Mouse (Mus musculus) monocyte, adult 59 days (primary cell): ENCODE results near the gene Ctns. TPM values are rescaled to one million over a fixed set of nuclear protein-coding genes. Genes with fewer than 3 reads are reported as not detected.

Experiments used
- total RNA-seq, 2 experiments: library from RNA; stranded (reverse); gene quantifications; one replicate each; pipeline ENCODE4 v1.2.4; 2023

The Ctns gene
- 10 to 100 TPM; 31.8 to 33.1 TPM for total RNA-seq

DNA sequence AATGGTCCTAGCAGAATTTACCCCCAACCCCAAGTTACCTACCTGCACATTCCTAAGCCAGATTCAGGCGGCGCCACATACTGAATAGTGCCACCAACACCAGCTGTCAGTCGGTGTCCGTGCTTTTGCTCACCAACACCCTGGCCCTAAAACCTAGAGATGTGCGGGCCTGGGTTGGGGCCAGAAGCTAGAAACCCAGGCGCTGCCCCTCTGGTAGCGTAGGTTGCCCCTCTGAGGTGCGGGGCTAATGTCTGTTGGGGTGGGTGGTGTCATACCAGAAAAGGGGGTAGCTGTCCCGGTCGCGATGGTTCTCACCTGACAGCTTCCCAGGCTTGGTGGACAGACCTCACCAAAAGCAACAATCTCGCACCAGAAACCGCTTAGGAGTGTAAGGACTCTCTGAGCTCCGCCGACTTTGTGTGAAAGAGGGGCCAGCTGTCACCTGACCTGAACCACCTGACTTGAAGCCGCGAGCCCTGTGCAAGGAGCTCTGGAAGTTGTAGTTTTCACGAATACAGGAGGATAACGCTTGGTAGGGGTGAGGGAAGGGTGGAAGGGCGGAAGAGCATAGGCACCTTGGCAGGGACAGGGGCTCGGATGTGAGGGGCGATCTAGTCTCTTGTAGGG lies at the start of gene Ctns:
Ctns (minus strand) TSS at position 440 of the 627 bp plus-strand sequence.

DNA sequence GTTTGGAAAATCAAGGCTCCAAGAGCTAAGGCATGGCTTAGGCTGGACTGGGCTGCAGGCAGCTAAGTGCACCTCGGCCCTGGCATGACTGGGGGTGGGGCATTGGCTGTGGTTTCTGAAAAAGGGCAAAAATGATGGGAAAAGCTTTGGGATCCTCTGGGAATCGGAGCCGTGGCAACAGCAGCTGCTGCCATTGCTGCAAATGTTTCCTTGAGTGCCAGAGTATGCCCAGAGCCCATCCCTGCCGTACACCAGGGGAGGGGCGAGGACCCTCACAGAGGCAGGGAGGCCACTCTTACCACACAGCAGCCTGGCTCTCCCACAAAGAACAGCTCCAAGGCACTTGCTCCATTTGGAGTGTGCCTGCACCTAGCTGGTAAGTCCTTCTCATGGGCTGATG lies 35.1 kb upstream of the Ctns start, which contains the start of gene Trpv1:
Trpv1 (plus strand) TSS at position 301 of the 400 bp plus-strand sequence.

DNA sequence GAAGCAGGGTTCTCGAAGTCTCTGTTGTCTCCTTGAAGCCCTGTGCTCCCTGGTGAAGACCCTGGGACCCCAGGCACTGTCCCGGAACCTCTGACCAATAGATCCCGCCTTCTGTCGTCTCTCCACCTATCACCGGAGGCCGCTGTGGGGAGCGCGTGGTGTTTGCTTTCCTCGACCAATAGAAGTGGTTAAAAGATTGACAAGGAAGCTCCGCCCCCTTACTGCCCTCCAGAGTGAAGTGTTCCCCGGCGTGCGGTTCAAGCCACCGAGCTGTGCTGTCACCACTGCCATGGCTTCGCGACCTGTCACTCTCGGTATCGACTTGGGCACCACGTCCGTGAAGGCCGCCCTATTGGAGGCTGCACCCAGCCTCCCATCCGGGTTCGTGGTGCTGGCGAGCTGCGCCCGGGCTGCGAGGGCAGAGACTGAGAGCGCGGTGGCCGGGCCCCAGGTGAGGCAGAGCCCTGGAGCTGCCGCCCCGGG lies 429 bp upstream of the Ctns start, which contains the start of gene Shpk:
Shpk (plus strand) TSS at position 231 of the 483 bp plus-strand sequence.

DNA sequence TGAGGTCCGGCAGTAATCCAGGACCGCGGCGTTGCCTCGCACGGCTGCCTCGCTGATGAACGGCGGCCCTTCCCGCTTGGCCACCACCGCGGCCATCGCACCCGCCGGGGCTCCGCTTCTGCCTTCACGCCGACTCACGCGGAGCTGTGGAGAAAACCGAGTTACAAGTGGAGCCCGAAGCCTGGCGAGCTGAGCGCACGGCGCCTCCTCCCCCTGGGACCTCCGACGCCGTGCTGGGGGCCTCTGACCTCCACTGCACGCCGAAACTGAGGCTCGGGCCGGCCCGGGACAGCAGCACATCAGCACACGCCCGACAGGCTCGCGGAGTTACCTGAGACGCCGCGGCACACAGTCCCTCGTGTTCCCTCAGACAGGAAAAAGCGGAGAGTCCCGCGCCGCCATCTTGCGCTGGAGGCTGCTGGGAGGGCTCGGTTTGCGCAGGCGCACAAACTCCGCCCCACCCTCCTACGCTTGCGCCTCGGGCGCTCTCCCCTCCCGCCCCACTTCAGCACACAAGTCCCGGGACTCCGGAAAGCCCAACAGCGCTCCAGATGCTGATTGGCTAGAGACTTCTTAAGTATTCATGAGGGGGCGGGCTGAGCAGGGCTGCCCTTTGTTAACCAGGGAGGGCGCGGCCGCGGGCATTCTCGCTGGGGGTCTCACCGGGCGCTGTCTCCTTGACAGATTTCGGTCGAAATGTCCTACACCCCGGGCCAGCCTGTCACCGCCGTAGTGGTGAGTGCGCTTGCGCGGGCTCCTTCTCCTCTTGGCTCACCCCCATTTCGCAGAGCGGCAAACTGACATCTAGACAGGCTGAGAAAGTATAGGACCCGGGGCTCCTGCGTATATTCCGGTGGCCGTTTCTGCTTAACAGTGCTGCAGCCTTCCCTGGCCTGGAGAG lies 22.0 kb downstream of the Ctns start, which contains the start of the genes Emc6 and Tax1bp3:
Emc6 (minus strand) TSS at position 430 of the 901 bp plus-strand sequence.
Tax1bp3 (plus strand) TSS at position 476 of the 901 bp plus-strand sequence.

DNA sequence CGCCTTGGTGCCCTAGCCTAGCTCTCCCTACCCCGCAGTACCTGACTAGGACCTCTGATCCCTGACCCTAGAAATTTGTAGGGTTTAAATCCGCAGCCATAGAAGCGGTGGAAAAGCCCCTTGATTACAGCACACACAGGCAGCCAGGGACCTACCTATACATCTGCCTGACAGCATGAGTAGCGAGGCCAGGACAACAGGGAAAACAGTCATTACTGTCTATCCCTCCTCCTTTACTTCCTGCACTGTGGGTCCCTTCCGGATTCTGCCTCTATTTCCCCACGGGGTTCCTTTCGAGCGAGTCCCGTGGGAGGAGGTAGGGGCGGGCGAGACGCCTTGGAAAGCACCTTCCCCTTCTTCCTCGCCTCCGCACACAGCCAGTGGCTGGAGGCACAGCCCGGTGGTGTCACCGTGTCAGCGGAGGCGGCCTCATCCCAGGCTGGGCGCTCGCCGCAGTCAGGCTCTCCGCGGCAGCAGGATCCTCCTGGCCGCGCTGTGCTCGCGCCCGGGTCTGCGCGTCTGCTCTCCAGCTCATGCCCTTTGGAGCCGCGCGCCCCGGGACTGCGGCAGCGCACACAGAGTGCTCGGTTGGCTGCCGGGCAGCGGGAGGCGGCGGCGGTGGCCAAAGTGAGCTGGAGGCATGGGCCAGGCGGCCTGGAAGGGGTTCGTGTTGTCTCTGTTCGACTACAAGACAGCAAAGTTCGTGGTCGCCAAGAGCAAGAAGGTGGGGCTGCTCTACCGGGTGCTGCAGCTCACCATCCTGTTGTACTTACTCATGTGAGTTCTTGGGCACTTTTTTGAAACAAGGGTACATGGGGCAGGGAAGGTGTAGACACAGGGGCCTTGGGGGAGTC lies 38.7 kb downstream of the Ctns start, which contains the start of gene P2rx5:
P2rx5 (plus strand) TSS at position 465 of the 854 bp plus-strand sequence.

DNA sequence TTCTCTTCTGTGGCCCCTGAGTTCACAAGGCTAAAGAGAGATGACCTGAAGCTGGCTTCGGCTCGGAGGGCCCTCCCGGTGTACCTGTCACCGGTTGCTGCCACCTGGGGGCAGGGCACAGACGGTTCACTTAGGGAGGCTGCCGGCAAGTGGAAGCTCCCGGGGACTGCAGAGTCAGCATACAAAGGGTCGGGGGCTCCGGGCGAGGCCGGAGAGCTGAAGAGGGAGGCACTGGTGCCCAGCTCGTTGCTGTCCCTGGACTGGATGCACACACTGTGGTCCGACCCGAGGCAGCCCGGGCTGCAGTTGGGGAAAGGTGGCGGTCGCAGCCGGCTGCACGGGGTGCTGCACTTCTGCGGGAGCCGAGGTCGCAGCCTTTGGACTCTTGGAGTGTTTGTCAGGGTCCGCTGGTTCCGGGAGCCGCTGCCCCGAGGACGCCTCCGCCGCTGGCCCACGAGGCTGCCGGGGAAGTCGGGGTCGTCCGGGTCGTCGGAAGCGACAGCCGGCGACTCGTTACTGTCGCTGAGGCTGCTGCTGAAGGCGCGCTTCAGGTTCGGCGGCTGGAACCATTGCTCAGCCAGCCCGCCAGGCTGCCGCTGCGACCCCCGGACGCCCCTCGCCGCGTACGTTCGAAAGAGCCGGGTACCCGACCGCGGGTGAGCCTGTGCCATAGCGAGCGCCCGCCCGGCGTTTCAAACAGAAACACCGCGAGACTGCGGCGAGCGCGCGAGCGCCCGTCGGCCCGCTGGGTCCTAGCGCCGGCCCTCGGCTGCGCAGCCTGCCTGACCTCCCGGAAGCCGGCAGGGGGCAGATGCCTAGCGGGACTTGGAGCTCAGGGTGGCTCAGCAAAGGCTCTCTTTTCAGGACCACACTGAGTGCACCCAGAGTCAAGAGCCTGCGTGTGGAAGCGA lies 61.0 kb downstream of the Ctns start, which contains the start of gene Haspin:
Haspin (minus strand) TSS at position 704 of the 911 bp plus-strand sequence.

Other genes with a start within 250 kb of the Ctns start
- gene Atp2a3, start 237.9 kb downstream of the Ctns start, total RNA-seq, result 10 to 100 TPM; 90.0 to 95.4 TPM
- 1 to 10 TPM; 3.9 to 4.3 TPM for gene P2rx1, start 199.9 kb downstream of the Ctns start, total RNA-seq
- 1 to 10 TPM; 1.2 to 2.8 TPM for gene Camkk1, start 180.0 kb downstream of the Ctns start, total RNA-seq
- 10 to 100 TPM in 1 of 2 experiments, 1 to 10 TPM in 1; 9.9 to 13.7 TPM for gene Ncbp3, start 151.3 kb downstream of the Ctns start, total RNA-seq
- gene Itgae, start 108.5 kb downstream of the Ctns start, total RNA-seq, result under 1 TPM; 0.97 TPM
- gene Haspin, start 60.7 kb downstream of the Ctns start, total RNA-seq, result 1 to 10 TPM; 2.5 to 3.4 TPM
- under 1 TPM; 0.43 to 0.55 TPM for gene P2rx5, start 38.6 kb downstream of the Ctns start, total RNA-seq
- 10 to 100 TPM; 40.3 to 46.2 TPM for gene Emc6, start 22.0 kb downstream of the Ctns start, total RNA-seq
- gene Tax1bp3, start 22.0 kb downstream of the Ctns start, total RNA-seq, result 10 to 100 TPM; 37.6 to 42.0 TPM
- gene Shpk, start 418 bp upstream of the Ctns start, total RNA-seq, result 1 to 10 TPM; 2.5 to 3.8 TPM
- not detected for gene Trpv1, start 35.2 kb upstream of the Ctns start, total RNA-seq
- not detected for gene Trpv3, start 68.3 kb upstream of the Ctns start, total RNA-seq
- 10 to 100 TPM; 11.5 to 11.6 TPM for gene Aspa, start 130.6 kb upstream of the Ctns start, total RNA-seq
- not detected for gene Gm49340, start 130.7 kb upstream of the Ctns start, total RNA-seq
- not detected for gene Spata22, start 130.7 kb upstream of the Ctns start, total RNA-seq
- gene Olfr20, start 151.7 kb upstream of the Ctns start, total RNA-seq, result not detected
- not detected for gene Olfr376, start 172.2 kb upstream of the Ctns start, total RNA-seq
- not detected for gene Olfr1, start 200.6 kb upstream of the Ctns start, total RNA-seq
- not detected for gene Olfr378, start 229.4 kb upstream of the Ctns start, total RNA-seq